Mouse (Mus musculus) liver, adult 2 months (tissue): ENCODE data around the gene Slc17a7.

Experiments
- CTCF ChIP-seq: fragments of 200-500 bp; IDR thresholded peaks from 2 replicates; pipeline ENCODE4 v1.5.1; 2011; ENCODE audit warnings: low read depth, low read length, control low read depth
- POLR2A ChIP-seq: fragments of 200-500 bp; IDR thresholded peaks from 2 replicates; pipeline ENCODE4 v1.6.1; 2011; ENCODE audit warnings: low read length, control low read depth; ENCODE audit not compliant: insufficient read depth; ENCODE audit errors: extremely low read depth

GRCm38 (mm10) chr7:45216442-45217183 lies 52.9 kb downstream of the Slc17a7 start:
- TF ChIP-seq CTCF (no peak), POLR2A (no peak)
